Mouse (Mus musculus) liver, embryonic 14.5 days (tissue): ENCODE measurements around the gene Fkbpl. TPM values are rescaled to one million over a fixed set of nuclear protein-coding genes. Genes with fewer than 3 reads are reported as not detected.

Source experiments
- ATAC-seq: fragments of 200-750 bp; cut with Nextera tagmentation; 2 replicates; pipeline ENCODE4 v1.8.0; 2017; ENCODE audit warnings: moderate number of reproducible peaks, mild to moderate bottlenecking, moderate library complexity; ENCODE audit not compliant: insufficient read depth
- DNase-seq, 3 experiments: peaks; one replicate each; pipeline ENCODE4 v3.0.0-alpha.2; 2012 to 2013; ENCODE audit warnings: low read depth in 3 of 3, low spot score in 3 of 3
- H3K27ac ChIP-seq: fragments of 300-500 bp; sonication (generic); 2 replicates; pipeline ENCODE4 v1.5.1; 2014; ENCODE audit warnings: moderate library complexity, mild to moderate bottlenecking, control low read depth, inconsistent platforms
- H3K27me3 ChIP-seq: fragments of 300-500 bp; sonication (generic); 2 replicates; pipeline ENCODE4 v1.6.1; 2014; ENCODE audit warnings: mild to moderate bottlenecking, low read length, moderate library complexity; ENCODE audit not compliant: control insufficient read depth, insufficient read depth
- H3K36me3 ChIP-seq: fragments of 300-500 bp; sonication (generic); replicated peaks from 2 replicates; pipeline ENCODE4 v1.6.1; 2014; ENCODE audit warnings: low read depth; ENCODE audit not compliant: control insufficient read depth, insufficient read depth
- H3K4me1 ChIP-seq, 2 experiments: fragments of 200-500 bp in 1 of 2; fragments of 300-500 bp in 1 of 2; sonication (generic) in 1 of 2; replicated peaks; 2 replicates each; pipeline ENCODE4 v1.6.1; 2012 to 2014; ENCODE audit warnings: antibody characterized with exemption in 1 of 2, inconsistent platforms in 1 of 2, low read length in 1 of 2; ENCODE audit not compliant: control insufficient read depth in 2 of 2, insufficient read depth in 2 of 2
- H3K4me2 ChIP-seq: fragments of 300-500 bp; sonication (generic); 2 replicates; pipeline ENCODE4 v1.6.1; 2014; ENCODE audit warnings: low read depth, mild to moderate bottlenecking, control low read depth, moderate library complexity
- H3K4me3 ChIP-seq, 2 experiments: fragments of 200-500 bp in 1 of 2; fragments of 300-500 bp in 1 of 2; sonication (generic) in 1 of 2; 2 replicates each; pipeline ENCODE4 v1.5.1; 2012 to 2014; ENCODE audit warnings: low read depth in 2 of 2, low read length in 2 of 2, mild to moderate bottlenecking in 2 of 2, control low read depth in 1 of 2, inconsistent platforms in 1 of 2, moderate library complexity in 1 of 2; ENCODE audit not compliant: insufficient read depth in 1 of 2
- H3K9ac ChIP-seq: fragments of 300-500 bp; sonication (generic); replicated peaks from 2 replicates; pipeline ENCODE4 v1.6.1; 2014; ENCODE audit warnings: mild to moderate bottlenecking, control low read depth, moderate library complexity
- H3K9me3 ChIP-seq: fragments of 300-500 bp; sonication (generic); 2 replicates; pipeline ENCODE4 v1.6.1; 2016; ENCODE audit warnings: low read length, mixed read lengths; ENCODE audit not compliant: control insufficient read depth
- CTCF ChIP-seq: IDR thresholded peaks from 2 replicates; pipeline ENCODE4 v1.5.1; 2016; ENCODE audit warnings: antibody characterized with exemption, low read depth, control low read depth
- EP300 ChIP-seq: IDR thresholded peaks from 2 replicates; pipeline ENCODE4 v1.6.1; 2016; ENCODE audit warnings: antibody characterized with exemption, low read depth
- WGBS: fragments of 180-500 bp; shearing (Covaris S2); extraction: QIAGEN DNeasy Blood & Tissue Kit; methylation state at CpG from one replicate; pipeline ENCODE4 v1.1.7; 2014; ENCODE audit not compliant: insufficient replicate concordance; 5-methylcytosine and 5-hydroxymethylcytosine counted together
- polyA plus RNA-seq, 2 experiments: library from polyadenylated mRNA; depleted of rRNA in 1 of 2; stranded (reverse) in 1 of 2; unstranded in 1 of 2; fragments of >200 nt; fragmentation: Nextera tagmentation in 1 of 2; extraction: Ambion mirVana in 1 of 2; gene quantifications; 2 replicates each; pipeline versions ENCODE4 v1.2.1 to v1.2.3; 2012 to 2014

Fkbpl gene
- polyA plus RNA-seq, 2 experiments: 1.6 to 2.9 TPM

DNA sequence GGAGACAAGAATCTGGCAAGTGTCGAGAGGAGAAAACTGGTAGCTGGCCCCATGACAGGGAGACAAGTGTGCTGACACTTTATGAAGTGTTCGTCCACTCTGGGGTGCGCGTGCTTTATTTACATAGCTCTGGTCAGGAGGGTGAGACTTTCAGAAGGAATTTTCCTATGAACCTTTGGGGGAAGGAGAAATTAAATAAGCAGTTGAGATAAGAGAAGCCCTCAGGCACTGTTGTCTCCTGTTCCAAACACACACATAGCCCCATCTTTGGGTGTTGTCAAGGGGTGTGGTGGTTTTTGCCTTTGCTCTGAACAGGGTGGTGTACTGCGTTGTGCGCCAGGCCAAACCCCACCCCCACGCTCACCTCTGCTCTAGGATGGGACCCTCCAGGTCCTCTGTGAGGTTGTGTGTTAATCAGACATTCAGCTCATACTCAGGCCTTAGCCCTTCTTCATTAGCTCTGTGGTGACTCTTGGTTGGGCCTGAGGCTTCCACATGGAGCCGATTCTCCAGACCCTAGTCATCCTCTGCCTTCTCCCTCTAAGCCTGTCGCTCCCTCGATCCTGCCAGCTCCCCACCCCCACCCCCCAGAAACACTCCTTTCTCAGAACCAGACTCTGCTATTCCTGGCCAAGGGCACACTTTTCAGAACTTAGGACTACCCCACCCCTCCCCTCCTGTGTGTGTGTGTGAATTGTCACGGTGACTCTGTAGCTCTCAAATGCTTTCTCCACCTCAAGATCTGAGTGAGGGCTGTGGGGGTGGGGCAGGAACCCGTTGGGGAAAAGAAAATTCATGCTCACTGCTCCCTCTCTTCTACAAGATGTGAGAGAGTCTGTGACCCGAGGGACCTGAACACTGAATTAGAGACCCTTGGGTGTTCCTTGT, 30.9 kb downstream of the Fkbpl start:
- 55% methylated on average over 13 of the region's 13 CpGs for whole genome bisulfite sequencing
- DNase-seq: no peak
- no peak overlapping the region for H3K4me2 ChIP-seq

DNA sequence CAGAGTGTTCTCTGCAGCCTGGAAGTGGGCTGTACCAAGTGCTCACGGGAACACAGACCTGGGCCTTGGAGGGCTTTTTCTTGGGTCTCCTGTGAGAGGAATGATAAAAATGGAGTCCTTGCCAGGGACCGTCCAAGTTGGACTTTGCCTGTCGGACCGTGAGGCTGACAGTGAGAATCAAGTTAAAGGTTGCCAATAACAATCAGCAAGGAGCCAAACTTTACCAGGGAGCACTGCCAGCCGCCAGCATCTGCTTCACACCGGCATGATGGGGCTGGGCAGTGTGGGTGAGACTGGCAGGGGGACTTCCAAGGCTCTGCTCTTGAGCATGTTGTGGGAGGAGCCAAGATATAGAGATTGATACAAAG, 31.5 kb downstream of the Fkbpl start:
- Histone ChIP-seq H3K36me3 (no peaks in the 10 kb centered on the region), H3K4me1 (no peaks in the 10 kb centered on the region), H3K9me3 (no peaks in the 10 kb centered on the region), H3K4me2 (no peak overlapping the region), H3K27ac (no peak overlapping the region), H3K27me3 (peaks cover 26% of the 10 kb centered on the region), H3K9ac (no peak overlapping the region), H3K4me3 (no peak overlapping the region)
- ATAC-seq (no peak), DNase-seq (no peak)
- TF ChIP-seq EP300: no peak
- TF ChIP-seq CTCF: no peak
- WGBS: 58% methylated on average over 6 of the region's 6 CpGs

More for the DNA sequence above, 30.9 kb downstream of the Fkbpl start:
- no peak overlapping the region for H3K9ac ChIP-seq
- H3K4me1 ChIP-seq: no peaks in the 10 kb centered on the region
- no peak for ATAC-seq
- no peaks in the 10 kb centered on the region for H3K9me3 ChIP-seq
- TF ChIP-seq CTCF (no peak), EP300 (no peak)
- no peak overlapping the region for H3K27ac ChIP-seq
- H3K27me3 ChIP-seq: peaks cover 32% of the 10 kb centered on the region
- no peak overlapping the region for H3K4me3 ChIP-seq
- no peaks in the 10 kb centered on the region for H3K36me3 ChIP-seq

- H3K27me3 ChIP-seq: peaks cover 20% of the 10 kb centered on the region
- no peaks in the 10 kb centered on the region for H3K9me3 ChIP-seq
- H3K9ac ChIP-seq: no peak overlapping the region
- H3K36me3 ChIP-seq: no peaks in the 10 kb centered on the region
- DNase-seq (no peak), ATAC-seq (no peak)
- no peak overlapping the region for H3K4me2 ChIP-seq
- no peak overlapping the region for H3K4me3 ChIP-seq
- no peak for TF ChIP-seq CTCF
- TF ChIP-seq EP300: no peak
- WGBS: 53% methylated on average over 12 of the region's 12 CpGs
- no peaks in the 10 kb centered on the region for H3K4me1 ChIP-seq
- no peak overlapping the region for H3K27ac ChIP-seq
Observed at GRCm38 (mm10) chr17:34676671-34677070, 32.1 kb downstream of the Fkbpl start.

- Histone ChIP-seq H3K9me3 (no peaks in the 10 kb centered on the region), H3K4me1 (no peaks in the 10 kb centered on the region), H3K4me3 (no peak overlapping the region), H3K36me3 (no peaks in the 10 kb centered on the region), H3K4me2 (no peak overlapping the region), H3K27ac (no peak overlapping the region), H3K9ac (no peak overlapping the region), H3K27me3 (no peaks in the 10 kb centered on the region; the same call in 1 of the 2 replicates)
- DNase-seq (no peak), ATAC-seq (no peak)
- 69% methylated on average over 26 of the region's 26 CpGs for WGBS
- TF ChIP-seq EP300: no peak
- TF ChIP-seq CTCF: no peak
Observed at GRCm38 (mm10) chr17:34680191-34680590, 35.6 kb downstream of the Fkbpl start.

DNA sequence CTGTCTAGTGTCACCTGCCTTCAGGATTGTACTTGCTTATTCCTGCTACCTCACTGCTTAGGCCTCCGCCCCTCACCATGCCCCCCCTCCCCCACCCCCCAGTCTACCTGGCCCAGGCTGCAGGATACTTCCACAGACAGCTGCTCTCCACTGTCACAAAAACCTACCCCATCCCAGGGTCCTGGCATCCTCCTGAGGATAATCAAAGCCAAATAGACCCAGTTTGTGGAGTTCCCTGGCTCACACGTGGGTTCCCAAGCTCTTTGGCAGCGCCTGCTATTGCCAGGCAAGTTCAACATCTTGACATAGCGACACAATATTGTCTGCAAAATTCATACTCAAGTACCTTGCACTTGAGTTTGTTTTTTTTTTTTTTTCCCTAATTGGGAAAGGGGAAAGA, 36.1 kb downstream of the Fkbpl start:
- no peak overlapping the region for H3K4me3 ChIP-seq
- H3K36me3 ChIP-seq: no peaks in the 10 kb centered on the region
- WGBS: 62% methylated on average over 4 of the region's 4 CpGs
- H3K9me3 ChIP-seq: no peaks in the 10 kb centered on the region
- DNase-seq: no peak
- no peak for ATAC-seq
- H3K9ac ChIP-seq: no peak overlapping the region
- H3K4me2 ChIP-seq: no peak overlapping the region
- TF ChIP-seq EP300: no peak
- H3K27ac ChIP-seq: no peak overlapping the region
- no peaks in the 10 kb centered on the region; the same call in 1 of the 2 replicates for H3K27me3 ChIP-seq
- H3K4me1 ChIP-seq: no peaks in the 10 kb centered on the region
